Mouse (Mus musculus) spleen, postnatal 10 days (tissue): ENCODE results near the gene Zbtb22.

Experiments used
- DNase-seq, 2 experiments: peaks; one replicate each; pipeline ENCODE4 v3.0.0; 2021 to 2022; ENCODE audit warnings: low spot score in 2 of 2

Gene Zbtb22

DNA sequence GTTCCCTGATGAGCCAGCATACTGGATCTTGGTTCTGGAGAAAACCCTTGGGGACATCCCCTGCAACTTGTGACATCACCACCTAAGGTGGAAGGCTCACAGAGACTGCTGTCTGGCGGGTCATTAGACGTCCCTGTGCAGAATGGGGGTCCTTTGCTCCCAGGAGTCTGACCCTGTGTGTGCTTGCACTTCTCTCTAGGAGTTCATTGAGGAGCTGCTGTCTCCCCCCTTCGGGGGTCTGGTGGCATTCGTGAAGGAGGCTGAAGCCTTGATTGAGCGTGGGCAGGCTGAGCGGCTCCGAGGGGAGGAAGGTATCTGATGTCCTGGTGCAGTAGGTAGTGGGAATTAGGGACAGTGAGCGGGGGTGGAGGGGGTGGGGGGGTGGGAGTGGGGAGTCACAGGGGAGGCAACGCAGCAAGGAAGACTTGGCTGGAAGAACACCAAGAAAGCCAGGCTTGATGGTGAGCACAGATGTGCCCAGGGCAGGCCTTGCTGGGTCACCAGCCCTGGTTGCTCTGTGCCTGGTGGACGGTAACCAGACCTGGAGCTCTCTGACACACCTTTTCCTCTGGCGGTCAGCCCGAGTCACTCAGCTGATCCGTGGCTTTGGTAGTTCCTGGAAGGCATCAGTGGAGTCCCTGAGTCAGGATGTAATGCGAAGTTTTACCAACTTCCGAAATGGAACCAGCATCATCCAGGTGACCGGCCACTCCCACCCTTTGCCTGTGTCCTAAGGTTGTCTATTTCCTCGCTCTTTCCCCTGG lies 49.6 kb downstream of the Zbtb22 start:
- DNase-seq: no peak

DNA sequence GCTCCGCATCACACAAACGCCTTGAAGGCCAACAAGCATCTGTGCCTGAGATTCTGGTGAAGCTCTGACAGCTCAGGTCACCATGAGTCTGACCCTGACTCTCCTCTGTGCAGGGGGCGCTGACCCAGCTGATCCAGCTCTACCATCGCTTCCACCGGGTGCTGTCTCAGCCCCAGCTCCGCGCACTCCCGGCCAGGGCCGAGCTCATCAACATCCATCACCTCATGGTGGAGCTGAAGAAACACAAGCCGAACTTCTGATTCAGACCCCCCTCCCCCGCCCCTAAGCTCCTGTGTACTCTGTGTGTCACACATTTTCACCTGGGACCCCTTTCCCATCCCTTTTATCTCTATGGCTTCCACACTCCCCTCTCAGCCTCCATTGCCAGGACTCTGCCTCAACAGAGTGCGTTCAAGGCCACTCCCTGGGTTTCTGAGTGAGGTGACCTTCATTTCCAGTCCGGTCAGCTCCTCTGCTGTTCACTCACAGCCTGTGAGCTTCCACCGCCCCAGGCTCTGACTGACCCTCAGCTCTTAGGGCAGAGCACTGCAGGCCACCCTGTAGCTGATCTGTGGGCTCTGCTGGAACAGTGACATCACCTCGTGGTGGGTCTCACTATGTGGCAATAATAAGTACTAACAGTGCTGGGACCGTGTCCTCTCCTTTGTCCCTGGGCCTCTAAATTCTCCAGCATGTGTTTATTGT lies 50.3 kb downstream of the Zbtb22 start:
- DNase-seq: no peak

DNA sequence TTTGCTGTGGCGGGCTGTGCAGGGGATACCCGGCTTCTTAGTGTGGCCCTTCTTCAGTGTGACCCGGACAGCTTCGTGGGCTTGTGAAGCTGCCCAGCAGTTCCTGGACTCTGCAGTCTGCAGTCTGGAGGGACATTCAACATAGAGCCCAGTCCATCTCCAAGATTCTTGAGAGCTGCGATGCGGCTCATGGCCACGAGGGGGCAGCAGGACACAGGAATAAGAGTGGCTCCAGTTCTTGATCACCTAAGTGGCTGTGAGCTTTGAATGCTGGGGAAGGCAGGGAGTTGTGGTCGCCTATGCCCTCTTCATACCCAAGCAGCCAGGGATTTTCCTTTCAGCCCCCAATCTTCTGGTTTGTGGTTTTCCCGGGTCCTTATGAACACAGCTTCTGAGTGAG lies 52.8 kb downstream of the Zbtb22 start:
- DNase-seq: peak; percentile 75 to 83
